Mouse (Mus musculus) neural tube, embryonic 11.5 days (tissue): ENCODE results near the gene Trim15. TPM values are rescaled to one million over a fixed set of nuclear protein-coding genes. Genes with fewer than 3 reads are reported as not detected.
"Not testable (repeated sequence)": the region's sequence is repeated elsewhere in the genome, so short reads cannot be mapped to it uniquely, and the experiment has no call there.

Experiments used
- ATAC-seq: fragments of 200-750 bp; cut with Nextera tagmentation; 2 replicates; pipeline ENCODE4 v1.8.0; 2017; ENCODE audit warnings: moderate number of reproducible peaks, mild to moderate bottlenecking, moderate TSS enrichment, moderate library complexity; ENCODE audit not compliant: insufficient read depth, low FRiP score, low TSS enrichment
- DNase-seq: peaks from one replicate; pipeline ENCODE4 v3.0.0-alpha.2; 2015; ENCODE audit warnings: low spot score
- H3K27ac ChIP-seq: fragments of 300-500 bp; sonication (generic); 2 replicates; pipeline ENCODE4 v1.5.1; 2014; ENCODE audit warnings: low read depth, mild to moderate bottlenecking, low read length
- H3K27me3 ChIP-seq: fragments of 300-500 bp; sonication (generic); 2 replicates; pipeline ENCODE4 v1.6.1; 2014; ENCODE audit warnings: mild to moderate bottlenecking, low read length, mixed read lengths; ENCODE audit not compliant: control insufficient read depth, insufficient read depth
- H3K36me3 ChIP-seq: fragments of 300-500 bp; sonication (generic); 2 replicates; pipeline ENCODE4 v1.6.1; 2014; ENCODE audit warnings: mild to moderate bottlenecking, low read length, moderate library complexity, mixed read lengths; ENCODE audit not compliant: control insufficient read depth, insufficient read depth
- H3K4me1 ChIP-seq: fragments of 300-500 bp; sonication (generic); 2 replicates; pipeline ENCODE4 v1.6.1; 2014; ENCODE audit warnings: low read length, mixed read lengths; ENCODE audit not compliant: control insufficient read depth, insufficient read depth
- H3K4me2 ChIP-seq: fragments of 300-500 bp; sonication (generic); 2 replicates; pipeline ENCODE4 v1.6.1; 2014; ENCODE audit warnings: low read depth, mild to moderate bottlenecking, moderate library complexity
- H3K4me3 ChIP-seq: fragments of 300-500 bp; sonication (generic); 2 replicates; pipeline ENCODE4 v1.5.1; 2014; ENCODE audit warnings: low read depth, low read length
- H3K9ac ChIP-seq: fragments of 300-500 bp; sonication (generic); 2 replicates; pipeline ENCODE4 v1.6.1; 2014; ENCODE audit warnings: mild to moderate bottlenecking, low read length
- H3K9me3 ChIP-seq: fragments of 300-500 bp; sonication (generic); 2 replicates; pipeline ENCODE4 v1.6.1; 2016; ENCODE audit warnings: low read length; ENCODE audit not compliant: control insufficient read depth
- WGBS: fragments of 180-500 bp; shearing (Covaris S2); extraction: QIAGEN DNeasy Blood & Tissue Kit; methylation state at CpG from one replicate; pipeline ENCODE4 v1.1.7; 2014; 5-methylcytosine and 5-hydroxymethylcytosine counted together
- polyA plus RNA-seq: library from polyadenylated mRNA; unstranded; fragments of >200 nt; fragmentation: Nextera tagmentation; extraction: Ambion mirVana; gene quantifications from 2 replicates; pipeline ENCODE4 v1.2.1, GENCODE M21; 2014

The Trim15 gene
- polyA plus RNA-seq, 1 experiment from 2014 or later: 0.42 TPM

- no peaks in the 10 kb centered on the region for H3K27me3 ChIP-seq
Observed at GRCm38 (mm10) chr17:36899376-36899775, 32.4 kb upstream of the Trim15 start.

GRCm38 (mm10) chr17:36897552-36898205 lies 30.7 kb upstream of the Trim15 start, which contains the start of gene Trim31:
TSS of gene Trim31 (plus strand) at chr17:36898118.
- Histone ChIP-seq H3K9me3 (no peaks in the 10 kb centered on the region), H3K4me3 (no peak within 1 kb of the TSS), H3K4me1 (no peaks in the 10 kb centered on the region), H3K27ac (no peak within 1 kb of the TSS), H3K9ac (no peak within 1 kb of the TSS), H3K27me3 (no peaks in the 10 kb centered on the region), H3K36me3 (no peaks in the 10 kb centered on the region), H3K4me2 (no peak within 1 kb of the TSS)
- 69% methylated on average over 6 of the region's 6 CpGs for WGBS
- DNase-seq (no peak), ATAC-seq (no peak)

More at GRCm38 (mm10) chr17:36899376-36899775, 32.4 kb upstream of the Trim15 start:
- H3K27ac ChIP-seq: no peak overlapping the region
- DNase-seq (no peak), ATAC-seq (no peak)
- H3K9me3 ChIP-seq: no peaks in the 10 kb centered on the region
- H3K4me1 ChIP-seq: no peaks in the 10 kb centered on the region
- no peak overlapping the region for H3K4me3 ChIP-seq
- H3K4me2 ChIP-seq: no peak overlapping the region
- H3K36me3 ChIP-seq: no peaks in the 10 kb centered on the region
- WGBS: 81% methylated on average over 4 of the region's 4 CpGs
- no peak overlapping the region for H3K9ac ChIP-seq

DNA sequence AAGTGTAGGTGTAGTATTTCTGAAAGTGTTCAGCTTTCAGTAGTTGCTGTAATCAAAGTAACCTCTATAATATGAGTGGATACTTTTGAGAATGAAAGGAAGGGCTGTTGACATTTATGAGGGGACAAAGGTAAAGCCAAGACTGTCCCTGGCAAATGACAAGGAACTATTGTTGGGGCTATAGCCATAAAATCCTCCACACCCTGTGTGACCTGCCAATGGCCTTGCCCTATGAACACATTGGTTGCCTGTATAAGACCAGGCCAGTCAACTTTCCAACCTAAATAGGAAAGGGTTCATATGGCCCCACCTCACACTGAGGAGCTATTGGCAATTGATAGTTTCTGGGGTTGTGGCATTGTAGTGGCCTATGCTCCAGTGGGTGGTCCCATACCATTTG lies 30.1 kb upstream of the Trim15 start:
- no peaks in the 10 kb centered on the region for H3K9me3 ChIP-seq
- H3K4me3 ChIP-seq: no peak overlapping the region
- no peak for DNase-seq
- H3K4me1 ChIP-seq: no peaks in the 10 kb centered on the region
- no peak overlapping the region for H3K9ac ChIP-seq
- no peak for ATAC-seq
- no peaks in the 10 kb centered on the region for H3K27me3 ChIP-seq
- no peak overlapping the region for H3K4me2 ChIP-seq
- no peaks in the 10 kb centered on the region for H3K36me3 ChIP-seq
- no peak overlapping the region for H3K27ac ChIP-seq

- DNase-seq (peak; percentile 21), ATAC-seq (no peak)
- Histone ChIP-seq H3K9ac (no peak overlapping the region), H3K4me2 (no peak overlapping the region), H3K27ac (no peak overlapping the region), H3K27me3 (no peaks in the 10 kb centered on the region), H3K9me3 (no peaks in the 10 kb centered on the region), H3K36me3 (no peaks in the 10 kb centered on the region), H3K4me1 (no peaks in the 10 kb centered on the region), H3K4me3 (no peak overlapping the region)
- WGBS: 87% methylated on average over 1 of the region's 1 CpGs
Observed at GRCm38 (mm10) chr17:36896583-36896982, 29.6 kb upstream of the Trim15 start.

DNA sequence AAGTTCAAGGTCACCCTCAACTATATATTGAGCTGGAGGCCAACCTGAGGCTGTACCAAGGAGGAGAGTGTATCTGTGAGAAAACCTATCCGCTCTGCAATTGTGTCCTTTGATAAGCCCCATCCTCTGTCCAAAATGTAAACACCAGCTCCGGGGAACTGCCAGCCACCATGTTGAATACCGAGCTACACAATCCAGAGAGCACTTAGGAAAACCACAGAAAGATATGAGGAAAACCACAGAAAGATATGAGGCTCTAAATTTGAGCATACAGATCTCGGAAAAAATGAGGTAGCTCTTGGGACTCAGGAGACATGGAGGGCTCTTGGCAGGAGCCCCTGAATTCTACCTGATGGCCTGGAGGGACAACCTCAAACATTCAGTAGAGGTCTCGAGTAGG lies 26.4 kb upstream of the Trim15 start:
- H3K4me2 ChIP-seq: no peak overlapping the region
- H3K9me3 ChIP-seq: no peaks in the 10 kb centered on the region
- no peaks in the 10 kb centered on the region for H3K36me3 ChIP-seq
- ATAC-seq (no peak), DNase-seq (no peak)
- H3K4me3 ChIP-seq: no peak overlapping the region
- no peaks in the 10 kb centered on the region for H3K4me1 ChIP-seq
- H3K9ac ChIP-seq: no peak overlapping the region
- 85% methylated on average over 5 of the region's 5 CpGs for WGBS
- no peaks in the 10 kb centered on the region for H3K27me3 ChIP-seq
- H3K27ac ChIP-seq: no peak overlapping the region

- no peaks in the 10 kb centered on the region for H3K9me3 ChIP-seq
- H3K27me3 ChIP-seq: no peaks in the 10 kb centered on the region
- H3K4me3 ChIP-seq: no peak overlapping the region
- no peaks in the 10 kb centered on the region for H3K4me1 ChIP-seq
- 22% methylated on average over 2 of the region's 2 CpGs for WGBS
- H3K9ac ChIP-seq: no peak overlapping the region
- H3K27ac ChIP-seq: no peak overlapping the region
- no peak overlapping the region for H3K4me2 ChIP-seq
- no peaks in the 10 kb centered on the region for H3K36me3 ChIP-seq
- peak; percentile 38 for DNase-seq
- no peak for ATAC-seq
Observed at GRCm38 (mm10) chr17:36892362-36892761, 25.4 kb upstream of the Trim15 start.

DNA sequence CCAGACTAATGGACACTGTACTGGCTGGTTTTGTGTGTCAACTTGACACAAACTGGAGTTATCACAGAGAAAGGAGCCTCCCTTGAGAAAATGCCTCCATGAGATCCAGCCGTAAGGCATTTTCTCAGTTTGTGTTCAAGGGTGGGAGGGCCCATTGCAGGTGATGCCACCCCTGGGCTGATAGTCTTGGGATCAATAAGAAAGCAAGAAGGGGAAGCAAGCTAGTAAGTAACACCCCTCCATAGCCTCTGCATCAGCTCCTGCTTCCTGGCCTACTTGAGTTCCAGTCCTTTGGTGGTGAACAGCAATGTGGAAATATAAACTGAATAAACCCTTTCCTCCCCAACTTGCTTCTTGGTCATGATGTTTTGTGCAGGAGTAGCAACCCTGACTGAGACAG lies 24.5 kb upstream of the Trim15 start:
- DNase-seq, H3K27me3 ChIP-seq, H3K4me1 ChIP-seq, H3K9me3 ChIP-seq, H3K4me2 ChIP-seq, H3K4me3 ChIP-seq, H3K36me3 ChIP-seq, H3K9ac ChIP-seq, H3K27ac ChIP-seq, ATAC-seq: not testable (repeated sequence)
- WGBS: 80% methylated on average over 1 of the region's 1 CpGs

- 88% methylated on average over 5 of the region's 5 CpGs for WGBS
- no peaks in the 10 kb centered on the region for H3K9me3 ChIP-seq
- no peaks in the 10 kb centered on the region for H3K4me1 ChIP-seq
- no peak within 1 kb of the TSS for H3K4me3 ChIP-seq
- H3K27ac ChIP-seq: no peak within 1 kb of the TSS
- DNase-seq (no peak), ATAC-seq (no peak)
- H3K4me2 ChIP-seq: no peak within 1 kb of the TSS
- H3K9ac ChIP-seq: no peak within 1 kb of the TSS
- H3K36me3 ChIP-seq: no peaks in the 10 kb centered on the region
- no peaks in the 10 kb centered on the region for H3K27me3 ChIP-seq
Observed at GRCm38 (mm10) chr17:36890073-36890903, 23.3 kb upstream of the Trim15 start, which contains the start of gene Trim40. TSS of gene Trim40 (minus strand) at chr17:36890123.
